Mouse (Mus musculus): ENCODE measurements around the gene Map4. TPM values are rescaled to one million over a fixed set of nuclear protein-coding genes. Genes with fewer than 3 reads are reported as not detected.

Map4 gene
- polyA plus RNA-seq, 1 experiment from 2014 or later, result 38.5 TPM

DNA sequence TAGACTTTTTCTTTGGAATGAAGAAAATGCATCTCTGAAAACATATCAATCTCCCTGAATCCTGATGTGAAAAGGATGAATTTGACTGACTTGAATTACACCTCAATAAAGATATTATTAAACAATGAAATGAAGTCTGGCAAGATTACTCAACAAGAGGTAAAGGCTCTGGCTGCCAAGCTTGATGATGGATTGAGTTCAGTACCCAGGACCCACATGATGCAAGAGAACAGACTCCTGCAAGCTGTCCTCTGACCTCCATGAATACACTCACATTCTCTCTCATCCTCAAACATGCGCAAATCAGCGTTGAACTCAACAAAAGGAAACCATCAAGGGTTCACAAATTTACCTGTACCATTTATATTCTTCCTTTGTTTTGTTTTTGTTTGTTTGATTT lies 90.9 kb downstream of the Map4 start:
- no peaks in the 10 kb centered on the region for H3K4me1 ChIP-seq (ENCODE audit: control insufficient read depth, insufficient read depth, low read length)
- no peak overlapping the region for H3K4me3 ChIP-seq (ENCODE audit: low read depth, low read length)
- H3K9ac ChIP-seq (ENCODE audit: low read length), result no peak overlapping the region
- H3K9me3 ChIP-seq (ENCODE audit: control insufficient read depth, low read length), result no peaks in the 10 kb centered on the region
- no peak overlapping the region for H3K27ac ChIP-seq (replicated peaks; ENCODE audit: low read depth, low read length)
- ATAC-seq (ENCODE audit: insufficient number of reproducible peaks, low FRiP score, low TSS enrichment, low read depth) (no peak), DNase-seq (ENCODE audit: low spot score) (no peak)
- no peak overlapping the region for H3K4me2 ChIP-seq (ENCODE audit: low read depth, severe bottlenecking)
- H3K36me3 ChIP-seq (ENCODE audit: control insufficient read depth, insufficient read depth, low read length), result no peaks in the 10 kb centered on the region
- WGBS, result 92% methylated on average over 2 of the region's 2 CpGs
- H3K27me3 ChIP-seq (ENCODE audit: control insufficient read depth, insufficient read depth, low read length), result no peaks in the 10 kb centered on the region

GRCm38 (mm10) chr9:110035091-110035490 lies 103.8 kb downstream of the Map4 start:
- Histone ChIP-seq H3K27me3 (ENCODE audit: control insufficient read depth, insufficient read depth, low read length) (no peaks in the 10 kb centered on the region), H3K9ac (ENCODE audit: low read length) (no peak overlapping the region), H3K27ac (replicated peaks; ENCODE audit: low read depth, low read length) (no peak overlapping the region), H3K9me3 (ENCODE audit: control insufficient read depth, low read length) (no peaks in the 10 kb centered on the region), H3K36me3 (ENCODE audit: control insufficient read depth, insufficient read depth, low read length) (peaks cover 10% of the 10 kb centered on the region; the same call in 1 of the 2 replicates), H3K4me1 (ENCODE audit: control insufficient read depth, insufficient read depth, low read length) (no peaks in the 10 kb centered on the region), H3K4me3 (ENCODE audit: low read depth, low read length) (no peak overlapping the region), H3K4me2 (ENCODE audit: low read depth, severe bottlenecking) (no peak overlapping the region)
- DNase-seq (ENCODE audit: low spot score), result no peak
- no peak for ATAC-seq (ENCODE audit: insufficient number of reproducible peaks, low FRiP score, low TSS enrichment, low read depth)
- 89% methylated on average over 4 of the region's 4 CpGs for WGBS

DNA sequence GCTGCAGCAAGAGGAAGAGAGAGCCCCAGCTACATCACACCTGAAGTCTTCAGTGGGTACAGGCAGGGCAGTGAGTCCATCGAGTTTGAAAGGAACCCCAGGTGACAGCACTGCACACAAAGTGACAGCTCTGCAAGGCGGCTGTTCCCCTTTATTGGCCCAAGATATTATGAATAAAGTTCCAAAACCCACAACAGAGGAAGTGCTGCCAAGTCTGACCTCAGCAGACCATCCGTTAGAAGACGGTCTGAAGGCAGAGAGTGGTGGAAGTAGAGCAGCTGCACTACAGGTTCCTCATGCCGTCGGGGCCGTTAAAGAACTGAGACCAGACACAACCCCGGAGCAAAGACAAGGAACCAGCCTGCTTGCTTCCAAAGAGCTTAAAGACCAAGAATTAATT lies 106.6 kb downstream of the Map4 start:
- H3K4me2 ChIP-seq (ENCODE audit: low read depth, severe bottlenecking), result no peak overlapping the region
- H3K27me3 ChIP-seq (ENCODE audit: control insufficient read depth, insufficient read depth, low read length), result no peaks in the 10 kb centered on the region
- peaks cover 10% of the 10 kb centered on the region; the same call in 1 of the 2 replicates for H3K36me3 ChIP-seq (ENCODE audit: control insufficient read depth, insufficient read depth, low read length)
- no peak overlapping the region for H3K9ac ChIP-seq (ENCODE audit: low read length)
- no peak overlapping the region for H3K27ac ChIP-seq (replicated peaks; ENCODE audit: low read depth, low read length)
- ATAC-seq (ENCODE audit: insufficient number of reproducible peaks, low FRiP score, low TSS enrichment, low read depth) (no peak), DNase-seq (ENCODE audit: low spot score) (no peak)
- no peaks in the 10 kb centered on the region for H3K4me1 ChIP-seq (ENCODE audit: control insufficient read depth, insufficient read depth, low read length)
- no peaks in the 10 kb centered on the region for H3K9me3 ChIP-seq (ENCODE audit: control insufficient read depth, low read length)
- 92% methylated on average over 8 of the region's 8 CpGs for WGBS
- no peak overlapping the region for H3K4me3 ChIP-seq (ENCODE audit: low read depth, low read length)

- Histone ChIP-seq H3K4me1 (ENCODE audit: control insufficient read depth, insufficient read depth, low read length) (no peaks in the 10 kb centered on the region), H3K4me3 (ENCODE audit: low read depth, low read length) (no peak overlapping the region), H3K9ac (ENCODE audit: low read length) (no peak overlapping the region), H3K27me3 (ENCODE audit: control insufficient read depth, insufficient read depth, low read length) (no peaks in the 10 kb centered on the region), H3K9me3 (ENCODE audit: control insufficient read depth, low read length) (no peaks in the 10 kb centered on the region), H3K36me3 (ENCODE audit: control insufficient read depth, insufficient read depth, low read length) (peaks cover 10% of the 10 kb centered on the region; the same call in 1 of the 2 replicates), H3K27ac (replicated peaks; ENCODE audit: low read depth, low read length) (no peak overlapping the region), H3K4me2 (ENCODE audit: low read depth, severe bottlenecking) (no peak overlapping the region)
- ATAC-seq (ENCODE audit: insufficient number of reproducible peaks, low FRiP score, low TSS enrichment, low read depth), result no peak
- 95% methylated on average over 2 of the region's 2 CpGs for WGBS
- no peak for DNase-seq (ENCODE audit: low spot score)
Measured at GRCm38 (mm10) chr9:110038485-110038884, 107.2 kb downstream of the Map4 start.

- Histone ChIP-seq H3K4me1 (ENCODE audit: control insufficient read depth, insufficient read depth, low read length) (no peaks in the 10 kb centered on the region), H3K27me3 (ENCODE audit: control insufficient read depth, insufficient read depth, low read length) (no peaks in the 10 kb centered on the region), H3K9me3 (ENCODE audit: control insufficient read depth, low read length) (no peaks in the 10 kb centered on the region), H3K36me3 (ENCODE audit: control insufficient read depth, insufficient read depth, low read length) (no peaks in the 10 kb centered on the region), H3K9ac (ENCODE audit: low read length) (no peak overlapping the region), H3K27ac (replicated peaks; ENCODE audit: low read depth, low read length) (no peak overlapping the region), H3K4me3 (ENCODE audit: low read depth, low read length) (no peak overlapping the region), H3K4me2 (ENCODE audit: low read depth, severe bottlenecking) (no peak overlapping the region)
- DNase-seq (ENCODE audit: low spot score) (no peak), ATAC-seq (ENCODE audit: insufficient number of reproducible peaks, low FRiP score, low TSS enrichment, low read depth) (no peak)
- WGBS, result 95% methylated on average over 4 of the region's 4 CpGs
Measured at GRCm38 (mm10) chr9:110044373-110044772, 113.1 kb downstream of the Map4 start.

DNA sequence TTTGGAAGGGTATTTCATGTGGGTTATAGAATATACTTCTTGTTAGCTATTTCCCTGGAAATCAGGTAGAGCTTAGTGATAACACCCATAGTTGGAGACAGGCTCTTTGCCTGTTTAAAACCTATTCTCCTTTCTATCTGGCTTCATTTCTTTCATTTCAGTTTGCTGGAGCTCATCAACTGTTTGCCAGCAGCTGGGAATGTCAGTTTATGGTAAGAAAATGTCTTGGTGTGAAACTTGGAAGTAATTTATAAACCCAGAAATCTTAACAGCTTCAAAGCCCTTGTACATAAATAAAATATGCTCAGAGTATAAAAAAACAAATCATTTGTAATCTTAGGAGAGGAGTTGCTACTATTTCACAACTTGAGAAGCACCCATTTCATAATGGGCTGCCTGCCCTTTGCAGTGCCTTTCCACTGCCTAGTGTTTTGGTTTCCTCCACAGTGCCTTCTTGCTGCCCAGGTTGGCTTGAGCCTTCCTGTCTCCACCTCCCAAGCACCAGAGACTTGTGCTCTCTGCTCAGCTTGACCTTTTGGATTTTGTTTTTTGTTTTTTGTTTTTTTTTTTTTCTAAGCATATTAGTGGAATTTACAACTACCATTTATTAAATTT lies 114.6 kb downstream of the Map4 start:
- H3K4me2 ChIP-seq (ENCODE audit: low read depth, severe bottlenecking), result no peak overlapping the region
- no peak overlapping the region for H3K27ac ChIP-seq (replicated peaks; ENCODE audit: low read depth, low read length)
- H3K9ac ChIP-seq (ENCODE audit: low read length), result no peak overlapping the region
- no peaks in the 10 kb centered on the region for H3K27me3 ChIP-seq (ENCODE audit: control insufficient read depth, insufficient read depth, low read length)
- no peak for ATAC-seq (ENCODE audit: insufficient number of reproducible peaks, low FRiP score, low TSS enrichment, low read depth)
- no peaks in the 10 kb centered on the region for H3K4me1 ChIP-seq (ENCODE audit: control insufficient read depth, insufficient read depth, low read length)
- no peak for DNase-seq (ENCODE audit: low spot score)
- H3K36me3 ChIP-seq (ENCODE audit: control insufficient read depth, insufficient read depth, low read length), result no peaks in the 10 kb centered on the region
- H3K9me3 ChIP-seq (ENCODE audit: control insufficient read depth, low read length), result no peaks in the 10 kb centered on the region
- H3K4me3 ChIP-seq (ENCODE audit: low read depth, low read length), result no peak overlapping the region

GRCm38 (mm10) chr9:110047260-110047659 lies 116.0 kb downstream of the Map4 start:
- H3K9me3 ChIP-seq (ENCODE audit: control insufficient read depth, low read length), result no peaks in the 10 kb centered on the region
- ATAC-seq (ENCODE audit: insufficient number of reproducible peaks, low FRiP score, low TSS enrichment, low read depth), result no peak
- no peak overlapping the region for H3K4me2 ChIP-seq (ENCODE audit: low read depth, severe bottlenecking)
- no peaks in the 10 kb centered on the region for H3K4me1 ChIP-seq (ENCODE audit: control insufficient read depth, insufficient read depth, low read length)
- no peak overlapping the region for H3K4me3 ChIP-seq (ENCODE audit: low read depth, low read length)
- no peaks in the 10 kb centered on the region for H3K27me3 ChIP-seq (ENCODE audit: control insufficient read depth, insufficient read depth, low read length)
- no peak overlapping the region for H3K9ac ChIP-seq (ENCODE audit: low read length)
- no peaks in the 10 kb centered on the region for H3K36me3 ChIP-seq (ENCODE audit: control insufficient read depth, insufficient read depth, low read length)
- no peak for DNase-seq (ENCODE audit: low spot score)
- H3K27ac ChIP-seq (replicated peaks; ENCODE audit: low read depth, low read length), result no peak overlapping the region

GRCm38 (mm10) chr9:110047857-110048256 lies 116.6 kb downstream of the Map4 start:
- no peak overlapping the region for H3K4me3 ChIP-seq (ENCODE audit: low read depth, low read length)
- H3K4me1 ChIP-seq (ENCODE audit: control insufficient read depth, insufficient read depth, low read length), result no peaks in the 10 kb centered on the region
- no peaks in the 10 kb centered on the region for H3K9me3 ChIP-seq (ENCODE audit: control insufficient read depth, low read length)
- no peaks in the 10 kb centered on the region for H3K27me3 ChIP-seq (ENCODE audit: control insufficient read depth, insufficient read depth, low read length)
- H3K9ac ChIP-seq (ENCODE audit: low read length), result no peak overlapping the region
- WGBS, result 52% methylated on average over 3 of the region's 3 CpGs
- no peak overlapping the region for H3K27ac ChIP-seq (replicated peaks; ENCODE audit: low read depth, low read length)
- no peak for DNase-seq (ENCODE audit: low spot score)
- no peak for ATAC-seq (ENCODE audit: insufficient number of reproducible peaks, low FRiP score, low TSS enrichment, low read depth)
- no peaks in the 10 kb centered on the region for H3K36me3 ChIP-seq (ENCODE audit: control insufficient read depth, insufficient read depth, low read length)
- H3K4me2 ChIP-seq (ENCODE audit: low read depth, severe bottlenecking), result no peak overlapping the region

GRCm38 (mm10) chr9:110051184-110051583 lies 119.9 kb downstream of the Map4 start:
- no peak overlapping the region for H3K4me2 ChIP-seq (ENCODE audit: low read depth, severe bottlenecking)
- no peak for ATAC-seq (ENCODE audit: insufficient number of reproducible peaks, low FRiP score, low TSS enrichment, low read depth)
- H3K9me3 ChIP-seq (ENCODE audit: control insufficient read depth, low read length), result no peaks in the 10 kb centered on the region
- H3K4me3 ChIP-seq (ENCODE audit: low read depth, low read length), result no peak overlapping the region
- H3K9ac ChIP-seq (ENCODE audit: low read length), result no peak overlapping the region
- H3K4me1 ChIP-seq (ENCODE audit: control insufficient read depth, insufficient read depth, low read length), result no peaks in the 10 kb centered on the region
- no peak for DNase-seq (ENCODE audit: low spot score)
- no peaks in the 10 kb centered on the region for H3K27me3 ChIP-seq (ENCODE audit: control insufficient read depth, insufficient read depth, low read length)
- no peak overlapping the region for H3K27ac ChIP-seq (replicated peaks; ENCODE audit: low read depth, low read length)
- H3K36me3 ChIP-seq (ENCODE audit: control insufficient read depth, insufficient read depth, low read length), result no peaks in the 10 kb centered on the region
